Mouse (Mus musculus): ENCODE data around the gene Slc4a5. TPM values are rescaled to one million over a fixed set of nuclear protein-coding genes. Genes with fewer than 3 reads are reported as not detected.

Gene Slc4a5
- 0.34 TPM for polyA plus RNA-seq (2014; fragmentation: Illumina TruSeq; extraction: RNeasy Lipid Tissue Mini Kit (QIAGEN cat#74804))

DNA sequence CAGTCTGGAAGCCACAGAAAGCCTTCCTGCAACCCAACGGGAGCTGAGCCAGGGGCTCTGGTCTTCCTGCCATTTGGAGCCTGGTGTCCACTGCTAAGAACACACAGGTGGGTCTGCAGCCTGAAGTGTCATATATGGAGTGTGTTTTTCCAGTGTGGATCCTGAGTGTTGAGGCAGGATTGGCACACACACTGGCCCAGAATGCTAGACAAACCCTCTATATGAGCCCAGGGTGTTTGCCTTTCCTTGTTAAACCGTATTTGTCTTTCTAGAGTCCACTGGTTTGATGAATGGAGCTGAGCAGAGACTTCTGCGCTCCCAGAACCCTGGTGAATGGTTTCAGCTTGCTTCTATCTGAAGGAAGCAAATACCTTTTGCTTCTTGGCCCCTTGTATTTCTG, at the start of gene Slc4a5:
Gene Slc4a5, plus strand, starts transcription at position 15 of the 400 bp plus-strand sequence.

DNA sequence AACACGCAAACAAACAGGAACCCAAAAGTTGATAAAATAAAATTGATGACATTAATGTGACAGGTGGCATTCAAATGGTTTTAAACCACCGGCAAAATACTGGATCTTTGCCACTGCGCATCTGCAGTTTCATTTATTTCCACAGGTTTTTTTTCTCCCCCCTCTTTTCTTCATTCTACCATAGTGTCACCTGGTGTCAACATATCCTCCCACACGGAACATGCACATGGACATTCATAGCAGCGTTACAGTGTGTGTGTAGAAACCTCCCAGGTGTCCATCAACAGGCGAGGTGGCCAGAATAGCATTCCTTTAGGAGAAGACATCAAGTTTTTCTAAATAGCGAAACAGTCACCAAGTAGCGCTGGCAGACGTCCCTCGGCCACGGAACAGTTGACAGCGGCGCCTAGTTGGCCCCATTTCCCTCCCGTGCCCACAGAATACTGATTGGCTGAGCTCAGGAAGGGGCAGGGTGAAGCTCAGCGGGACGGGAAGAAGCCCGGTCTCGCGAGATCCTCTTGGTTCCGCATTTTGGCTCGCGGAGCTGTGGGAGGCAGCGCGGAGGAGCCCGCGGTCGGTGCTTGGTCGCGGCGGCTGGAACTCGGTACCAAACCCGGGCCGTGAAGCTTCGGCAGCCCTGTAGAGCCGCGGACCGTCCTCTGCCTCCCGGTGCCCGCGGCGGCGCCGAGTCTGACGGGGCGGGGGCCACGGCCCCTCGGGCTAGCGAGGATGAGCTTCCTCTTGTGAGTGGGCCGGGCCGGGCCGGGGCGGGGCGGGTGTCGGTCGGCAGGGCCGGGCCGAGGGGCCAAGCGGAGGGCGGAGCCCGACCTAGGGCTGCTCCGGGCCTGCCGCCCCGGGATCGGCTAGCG, 106.1 kb downstream of the Slc4a5 start, which contains the start of the genes Mthfd2 and Mob1a:
Gene Mthfd2, minus strand, starts transcription at position 384 of the 869 bp plus-strand sequence.
Gene Mob1a, plus strand, starts transcription at position 492 of the 869 bp plus-strand sequence.

DNA sequence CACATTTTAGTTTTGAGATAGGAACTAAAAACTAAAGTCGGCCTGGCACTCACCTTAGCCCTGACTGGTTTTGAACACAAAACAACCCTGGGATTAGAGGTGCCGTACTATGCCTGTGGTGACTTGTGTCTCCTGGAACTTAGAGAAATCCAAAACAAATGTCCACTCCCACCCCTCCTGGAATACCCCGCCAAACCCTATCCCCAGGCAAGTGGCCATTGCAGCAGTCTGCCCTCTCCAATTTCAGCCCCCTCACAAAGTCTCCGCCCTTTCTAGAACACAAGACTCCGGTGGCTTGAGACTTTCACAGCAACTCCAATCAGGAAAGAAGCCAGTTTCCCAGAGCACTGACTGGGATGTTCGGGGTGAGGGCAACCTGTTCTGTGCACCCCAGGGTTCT, 129.2 kb downstream of the Slc4a5 start, which contains the start of gene Bola3:
Gene Bola3, plus strand, starts transcription at position 275 of the 400 bp plus-strand sequence.

Other genes with a start within 250 kb of the Slc4a5 start
- gene Dok1, start 186.4 kb upstream of the Slc4a5 start, polyA plus RNA-seq (2014; fragmentation: Illumina TruSeq; extraction: RNeasy Lipid Tissue Mini Kit (QIAGEN cat#74804)), result not detected
- 3.5 TPM for gene Loxl3, start 185.7 kb upstream of the Slc4a5 start, polyA plus RNA-seq (2014; fragmentation: Illumina TruSeq; extraction: RNeasy Lipid Tissue Mini Kit (QIAGEN cat#74804))
- gene Aup1, start 165.3 kb upstream of the Slc4a5 start, polyA plus RNA-seq (2014; fragmentation: Illumina TruSeq; extraction: RNeasy Lipid Tissue Mini Kit (QIAGEN cat#74804)), result 4.6 TPM
- gene Htra2, start 164.6 kb upstream of the Slc4a5 start, polyA plus RNA-seq (2014; fragmentation: Illumina TruSeq; extraction: RNeasy Lipid Tissue Mini Kit (QIAGEN cat#74804)), result 2.6 TPM
- gene Dqx1, start 162.0 kb upstream of the Slc4a5 start, polyA plus RNA-seq (2014; fragmentation: Illumina TruSeq; extraction: RNeasy Lipid Tissue Mini Kit (QIAGEN cat#74804)), result not detected
- not detected for gene Tlx2, start 149.5 kb upstream of the Slc4a5 start, polyA plus RNA-seq (2014; fragmentation: Illumina TruSeq; extraction: RNeasy Lipid Tissue Mini Kit (QIAGEN cat#74804))
- gene Pcgf1, start 142.0 kb upstream of the Slc4a5 start, polyA plus RNA-seq (2014; fragmentation: Illumina TruSeq; extraction: RNeasy Lipid Tissue Mini Kit (QIAGEN cat#74804)), result 4.1 TPM
- not detected for gene Lbx2, start 133.5 kb upstream of the Slc4a5 start, polyA plus RNA-seq (2014; fragmentation: Illumina TruSeq; extraction: RNeasy Lipid Tissue Mini Kit (QIAGEN cat#74804))
- gene Ccdc142, start 118.2 kb upstream of the Slc4a5 start, polyA plus RNA-seq (2014; fragmentation: Illumina TruSeq; extraction: RNeasy Lipid Tissue Mini Kit (QIAGEN cat#74804)), result not detected
- gene Gm42688, start 118.2 kb upstream of the Slc4a5 start, polyA plus RNA-seq (2014; fragmentation: Illumina TruSeq; extraction: RNeasy Lipid Tissue Mini Kit (QIAGEN cat#74804)), result 1.2 TPM
- 26.1 TPM for gene Mrpl53, start 110.8 kb upstream of the Slc4a5 start, polyA plus RNA-seq (2014; fragmentation: Illumina TruSeq; extraction: RNeasy Lipid Tissue Mini Kit (QIAGEN cat#74804))
- 3.6 TPM for gene Mogs, start 104.3 kb upstream of the Slc4a5 start, polyA plus RNA-seq (2014; fragmentation: Illumina TruSeq; extraction: RNeasy Lipid Tissue Mini Kit (QIAGEN cat#74804))
- gene Wbp1, start 98.3 kb upstream of the Slc4a5 start, polyA plus RNA-seq (2014; fragmentation: Illumina TruSeq; extraction: RNeasy Lipid Tissue Mini Kit (QIAGEN cat#74804)), result 1.7 TPM
- gene Ino80b, start 94.4 kb upstream of the Slc4a5 start, polyA plus RNA-seq (2014; fragmentation: Illumina TruSeq; extraction: RNeasy Lipid Tissue Mini Kit (QIAGEN cat#74804)), result not detected
- gene Rtkn, start 84.4 kb upstream of the Slc4a5 start, polyA plus RNA-seq (2014; fragmentation: Illumina TruSeq; extraction: RNeasy Lipid Tissue Mini Kit (QIAGEN cat#74804)), result not detected
- gene Wdr54, start 63.4 kb upstream of the Slc4a5 start, polyA plus RNA-seq (2014; fragmentation: Illumina TruSeq; extraction: RNeasy Lipid Tissue Mini Kit (QIAGEN cat#74804)), result 0.40 TPM
- gene 1700003E16Rik, start 63.4 kb upstream of the Slc4a5 start, polyA plus RNA-seq (2014; fragmentation: Illumina TruSeq; extraction: RNeasy Lipid Tissue Mini Kit (QIAGEN cat#74804)), result not detected
- gene Dctn1, start 53.9 kb upstream of the Slc4a5 start, polyA plus RNA-seq (2014; fragmentation: Illumina TruSeq; extraction: RNeasy Lipid Tissue Mini Kit (QIAGEN cat#74804)), result 10.8 TPM
- gene Mthfd2, start 106.1 kb downstream of the Slc4a5 start, polyA plus RNA-seq (2014; fragmentation: Illumina TruSeq; extraction: RNeasy Lipid Tissue Mini Kit (QIAGEN cat#74804)), result 7.9 TPM
- gene Mob1a, start 106.2 kb downstream of the Slc4a5 start, polyA plus RNA-seq (2014; fragmentation: Illumina TruSeq; extraction: RNeasy Lipid Tissue Mini Kit (QIAGEN cat#74804)), result 248 TPM
- gene Bola3, start 129.3 kb downstream of the Slc4a5 start, polyA plus RNA-seq (2014; fragmentation: Illumina TruSeq; extraction: RNeasy Lipid Tissue Mini Kit (QIAGEN cat#74804)), result 32.9 TPM
- gene Tet3, start 239.3 kb downstream of the Slc4a5 start, polyA plus RNA-seq (2014; fragmentation: Illumina TruSeq; extraction: RNeasy Lipid Tissue Mini Kit (QIAGEN cat#74804)), result 19.6 TPM

Measured in ovary, adult 10 weeks (tissue).